8 mouse cellular contexts compared by ENCODE assay signal in genomic region chr14:54553975-54554769, GRCm38 (mm10). TPM values are rescaled to one million over a fixed set of nuclear protein-coding genes. Genes with fewer than 3 reads are reported as not detected.
A peak's percentile ranks its signal among the peaks of the same experiment; 100 is the strongest.
DNase-seq lines count a peak whose midpoint lies in the region; ATAC-seq and TF ChIP-seq lines count a peak whose summit lies in the region.

Gene Haus4, minus strand, starts transcription at chr14:54554616.

- peaks cover 31% of the 10 kb centered on the region for H3K36me3 ChIP-seq in forebrain, embryonic 10.5 days (replicated peaks)
- H3K36me3 ChIP-seq in heart, embryonic 15.5 days: peaks cover 19% of the 10 kb centered on the region
- H3K36me3 ChIP-seq in liver, embryonic 16.5 days (ENCODE audit: control insufficient read depth, insufficient read depth): peaks cover 18% of the 10 kb centered on the region
- peaks cover 12% of the 10 kb centered on the region for H3K36me3 ChIP-seq in neural tube, embryonic 12.5 days
- no peaks in the 10 kb centered on the region for H3K36me3 ChIP-seq in stomach, postnatal 0 days (ENCODE audit: control insufficient read depth, insufficient read depth, low read length)

- no peak for TF ChIP-seq EP300 in stomach, postnatal 0 days (optimal IDR thresholded peaks at IDR 0.05)

- peak within 1 kb of the TSS; percentile 82 for H3K4me2 ChIP-seq in heart, embryonic 15.5 days
- H3K4me2 ChIP-seq in liver, embryonic 16.5 days (ENCODE audit: low read depth, low read length): peak within 1 kb of the TSS; percentile 97
- peak within 1 kb of the TSS; percentile 83 for H3K4me2 ChIP-seq in neural tube, embryonic 12.5 days (replicated peaks)
- H3K4me2 ChIP-seq in stomach, postnatal 0 days (replicated peaks; ENCODE audit: low read depth): peak within 1 kb of the TSS; percentile 92

- peak within 1 kb of the TSS; percentile 70 for H3K4me3 ChIP-seq in forebrain, embryonic 10.5 days
- peak within 1 kb of the TSS; percentile 61 for H3K4me3 ChIP-seq in heart, embryonic 15.5 days
- peak within 1 kb of the TSS; percentile 69 for H3K4me3 ChIP-seq in liver, embryonic 16.5 days (ENCODE audit: low read depth, low read length)
- H3K4me3 ChIP-seq in neural tube, embryonic 12.5 days: peak within 1 kb of the TSS; percentile 42
- peak within 1 kb of the TSS; percentile 61 for H3K4me3 ChIP-seq in stomach, postnatal 0 days (ENCODE audit: low read depth, low read length)

- TF ChIP-seq CTCF in stomach, postnatal 0 days (IDR thresholded peaks at IDR 0.05; ENCODE audit: low read depth): peak; percentile 78

- peak; percentile 94 for DNase-seq in ES-CJ7 (ENCODE audit: low read depth, low spot score)
- DNase-seq in c-Kit-positive CD71-positive TER-119-negative erythroid progenitor cells, embryonic 14.5 days (ENCODE audit: low read depth): peak; percentile 86
- peak; percentile 89 for DNase-seq in forebrain, embryonic 10.5 days (ENCODE audit: extremely low spot score, low spot score)
- DNase-seq in kidney, postnatal 14 days: peak; percentile 92
- DNase-seq in stomach, postnatal 0 days (ENCODE audit: low spot score): peak; percentile 92

- no peaks in the 10 kb centered on the region for H3K27me3 ChIP-seq in forebrain, embryonic 10.5 days (ENCODE audit: poor library complexity, severe bottlenecking)
- H3K27me3 ChIP-seq in heart, embryonic 15.5 days: no peaks in the 10 kb centered on the region
- H3K27me3 ChIP-seq in liver, embryonic 16.5 days (ENCODE audit: control insufficient read depth, insufficient read depth, low read depth, low read length): no peaks in the 10 kb centered on the region
- H3K27me3 ChIP-seq in neural tube, embryonic 12.5 days (replicated peaks): no peaks in the 10 kb centered on the region
- no peaks in the 10 kb centered on the region for H3K27me3 ChIP-seq in stomach, postnatal 0 days (ENCODE audit: control insufficient read depth, insufficient read depth, low read length)

- peak within 1 kb of the TSS; percentile 94 for H3K27ac ChIP-seq in forebrain, embryonic 10.5 days
- H3K27ac ChIP-seq in heart, embryonic 15.5 days: peak within 1 kb of the TSS; percentile 94
- peak within 1 kb of the TSS; percentile 98 for H3K27ac ChIP-seq in liver, embryonic 16.5 days (ENCODE audit: low read length)
- peak within 1 kb of the TSS; percentile 18; the same call in 1 of the 2 replicates for H3K27ac ChIP-seq in neural tube, embryonic 12.5 days
- H3K27ac ChIP-seq in stomach, postnatal 0 days (replicated peaks): peak within 1 kb of the TSS; percentile 91

- no peaks in the 10 kb centered on the region; the same call in 1 of the 2 replicates for H3K9me3 ChIP-seq in forebrain, embryonic 10.5 days
- no peaks in the 10 kb centered on the region for H3K9me3 ChIP-seq in heart, embryonic 15.5 days (replicated peaks)
- no peaks in the 10 kb centered on the region for H3K9me3 ChIP-seq in liver, embryonic 16.5 days (replicated peaks; ENCODE audit: control insufficient read depth, low read length)
- H3K9me3 ChIP-seq in neural tube, embryonic 12.5 days: no peaks in the 10 kb centered on the region
- H3K9me3 ChIP-seq in stomach, postnatal 0 days (ENCODE audit: control insufficient read depth, low read length): no peaks in the 10 kb centered on the region

- ATAC-seq in heart, embryonic 15.5 days (replicated peaks; ENCODE audit: insufficient number of reproducible peaks, insufficient read depth, low FRiP score, low read depth): peak; percentile 95
- ATAC-seq in liver, embryonic 16.5 days (ENCODE audit: low read depth): peak; percentile 97
- ATAC-seq in neural tube, embryonic 12.5 days (ENCODE audit: low FRiP score, low read depth): peak; percentile 94
- ATAC-seq in stomach, postnatal 0 days (ENCODE audit: low FRiP score, low TSS enrichment): peak; percentile 97

- H3K4me1 ChIP-seq in forebrain, embryonic 10.5 days: peaks cover 23% of the 10 kb centered on the region
- peaks cover 7% of the 10 kb centered on the region for H3K4me1 ChIP-seq in heart, embryonic 15.5 days (replicated peaks)
- H3K4me1 ChIP-seq in liver, embryonic 16.5 days (ENCODE audit: control insufficient read depth, low read depth, low read length): peaks cover 14% of the 10 kb centered on the region
- H3K4me1 ChIP-seq in neural tube, embryonic 12.5 days: peaks cover 8% of the 10 kb centered on the region; the same call in 1 of the 2 replicates
- H3K4me1 ChIP-seq in stomach, postnatal 0 days (replicated peaks; ENCODE audit: control insufficient read depth, insufficient read depth): no peaks in the 10 kb centered on the region

- whole genome bisulfite sequencing in forebrain, embryonic 10.5 days: under 1% methylated on average over 76 of the region's 76 CpGs
- WGBS in heart, embryonic 15.5 days: under 1% methylated on average over 76 of the region's 76 CpGs
- under 1% methylated on average over 75 of the region's 76 CpGs for whole genome bisulfite sequencing in liver, embryonic 16.5 days (ENCODE audit: insufficient replicate concordance)
- WGBS in neural tube, embryonic 12.5 days: under 1% methylated on average over 76 of the region's 76 CpGs
- under 1% methylated on average over 76 of the region's 76 CpGs for WGBS in stomach, postnatal 0 days

- peak within 1 kb of the TSS; percentile 87 for H3K9ac ChIP-seq in heart, embryonic 15.5 days
- peak within 1 kb of the TSS; percentile 85 for H3K9ac ChIP-seq in liver, embryonic 16.5 days (ENCODE audit: low read depth, low read length)
- H3K9ac ChIP-seq in neural tube, embryonic 12.5 days: peak within 1 kb of the TSS; percentile 60
- H3K9ac ChIP-seq in stomach, postnatal 0 days (ENCODE audit: low read length): peak within 1 kb of the TSS; percentile 78

RNA-seq across cellular contexts. Expression of gene Haus4, which starts in this region (rescaled TPM):
- polyA plus RNA-seq in forebrain, embryonic 10.5 days (2016; fragmentation: Nextera tagmentation; extraction: Ambion mirVana): 59.1 and 65.4 TPM in 2 replicates
- polyA plus RNA-seq in heart, embryonic 15.5 days (2015; fragmentation: Nextera tagmentation; extraction: Ambion mirVana): 34.0 and 39.8 TPM in 2 replicates
- 31.5 and 32.2 TPM in 2 replicates for polyA plus RNA-seq in liver, embryonic 16.5 days (2015; fragmentation: Nextera tagmentation; extraction: Ambion mirVana)
- polyA plus RNA-seq in neural tube, embryonic 12.5 days (2016; fragmentation: Nextera tagmentation; extraction: Ambion mirVana): 32.1 and 37.9 TPM in 2 replicates
- polyA plus RNA-seq in stomach, postnatal 0 days (2015; fragmentation: Nextera tagmentation; extraction: Ambion mirVana): 23.7 and 24.1 TPM in 2 replicates

Comparison
In these comparisons a context has a peak if more than half of its experiments do, and no peak if none do; other contexts are left out.
1. Peak in every context shown above with its lines: DNase-seq, ATAC-seq, H3K4me3 ChIP-seq and H3K27ac ChIP-seq.
2. H3K27ac ChIP-seq: peak in every context shown above with its lines; median percentile 98 in liver, embryonic 16.5 days; 94 in forebrain, embryonic 10.5 days; 94 in heart, embryonic 15.5 days; 91 in stomach, postnatal 0 days; 18 in neural tube, embryonic 12.5 days.